Mouse (Mus musculus) gastrocnemius, postnatal 10 days (tissue): ENCODE measurements around the gene Tbc1d5. TPM values are rescaled to one million over a fixed set of nuclear protein-coding genes. Genes with fewer than 3 reads are reported as not detected.
"Not testable (repeated sequence)": the region's sequence is repeated elsewhere in the genome, so short reads cannot be mapped to it uniquely, and the experiment has no call there.

Experiments
- DNase-seq: peaks from one replicate; pipeline ENCODE4 v3.0.0; 2021; ENCODE audit warnings: mixed read lengths
- total RNA-seq, 2 experiments: library from RNA; stranded (reverse); gene quantifications; 2 replicates each; pipeline ENCODE4 v1.2.3; 2021

Tbc1d5 gene
- total RNA-seq, 2 experiments from 2014 or later = 8.2 to 12.1 TPM

- no peak for DNase-seq
Observed at GRCm38 (mm10) chr17:50741386-50741785, 437.8 kb downstream of the Tbc1d5 start.

- DNase-seq = no peak
Observed at GRCm38 (mm10) chr17:50740804-50741203, 438.3 kb downstream of the Tbc1d5 start.

DNA sequence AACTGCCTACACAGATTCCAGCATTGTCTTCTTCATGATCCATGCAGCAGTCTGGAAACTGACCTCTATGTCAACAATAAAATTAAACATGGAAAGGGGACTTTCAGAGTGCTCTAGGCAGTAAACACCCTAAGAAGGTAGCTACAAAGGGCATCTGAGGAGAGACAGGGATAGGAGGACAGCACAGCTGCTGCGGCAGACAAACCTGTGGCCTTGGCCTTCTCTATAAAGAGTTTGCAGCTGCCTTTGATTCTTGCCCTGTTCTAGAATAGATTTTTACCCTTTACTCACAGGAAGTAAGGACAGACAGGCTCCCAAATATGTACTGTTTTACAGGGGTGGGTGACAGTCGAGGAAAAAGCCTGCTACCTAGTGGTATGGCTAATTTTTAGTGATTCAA is 440.7 kb downstream of the Tbc1d5 start:
- DNase-seq = no peak

DNA sequence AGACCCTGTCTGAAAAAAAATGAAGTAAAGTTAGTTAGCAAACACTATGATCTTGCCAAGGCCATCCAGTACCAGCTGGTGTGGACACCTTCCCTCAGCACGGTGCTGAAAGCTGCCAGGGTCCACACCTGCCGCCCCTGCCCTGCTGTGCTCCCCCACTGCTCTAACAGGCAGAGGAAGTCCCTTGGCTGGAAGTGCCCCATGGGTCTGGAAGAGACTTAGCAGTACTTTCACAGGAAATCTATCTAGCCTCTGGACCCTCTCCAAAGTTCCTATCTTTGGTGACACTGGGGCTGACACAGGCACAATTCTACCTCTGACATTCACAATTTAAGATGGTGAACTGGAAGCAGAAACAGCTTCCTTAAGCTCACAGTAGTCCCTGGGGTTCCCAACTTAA is 442.1 kb downstream of the Tbc1d5 start:
- DNase-seq = no peak

- peak; percentile 40 for DNase-seq
Observed at GRCm38 (mm10) chr17:50735955-50736533, 443.1 kb downstream of the Tbc1d5 start.

- no peak for DNase-seq
Observed at GRCm38 (mm10) chr17:50735382-50735954, 443.7 kb downstream of the Tbc1d5 start.

- DNase-seq = no peak
Observed at GRCm38 (mm10) chr17:50734781-50735180, 444.4 kb downstream of the Tbc1d5 start.

- DNase-seq = no peak
Observed at GRCm38 (mm10) chr17:50733390-50733789, 445.8 kb downstream of the Tbc1d5 start.

GRCm38 (mm10) chr17:50731876-50732275 is 447.3 kb downstream of the Tbc1d5 start:
- no peak for DNase-seq

GRCm38 (mm10) chr17:50730896-50731295 is 448.3 kb downstream of the Tbc1d5 start:
- no peak for DNase-seq

DNA sequence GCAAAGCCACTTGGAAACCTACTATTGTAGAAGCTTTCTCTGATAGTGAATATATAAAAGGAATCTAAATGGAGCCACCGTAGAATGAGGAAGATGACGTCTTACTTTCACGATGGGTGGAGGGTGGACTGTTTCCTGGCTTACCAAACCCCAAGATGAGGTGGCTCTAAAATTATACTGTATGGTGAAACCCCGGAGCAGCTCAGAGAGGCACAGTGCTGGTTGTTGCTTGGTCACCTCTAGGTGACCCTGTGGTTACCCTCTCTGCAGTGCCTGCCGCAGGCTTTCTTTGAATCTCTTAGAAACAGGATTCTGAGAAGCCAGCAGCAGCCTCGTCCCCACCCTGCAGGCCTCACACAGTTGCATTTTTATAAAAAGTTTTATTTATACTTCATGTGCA is 449.6 kb downstream of the Tbc1d5 start:
- DNase-seq = no peak

GRCm38 (mm10) chr17:50729031-50729430 is 450.1 kb downstream of the Tbc1d5 start:
- no peak for DNase-seq

GRCm38 (mm10) chr17:50726265-50726664 is 452.9 kb downstream of the Tbc1d5 start:
- DNase-seq = no peak

DNA sequence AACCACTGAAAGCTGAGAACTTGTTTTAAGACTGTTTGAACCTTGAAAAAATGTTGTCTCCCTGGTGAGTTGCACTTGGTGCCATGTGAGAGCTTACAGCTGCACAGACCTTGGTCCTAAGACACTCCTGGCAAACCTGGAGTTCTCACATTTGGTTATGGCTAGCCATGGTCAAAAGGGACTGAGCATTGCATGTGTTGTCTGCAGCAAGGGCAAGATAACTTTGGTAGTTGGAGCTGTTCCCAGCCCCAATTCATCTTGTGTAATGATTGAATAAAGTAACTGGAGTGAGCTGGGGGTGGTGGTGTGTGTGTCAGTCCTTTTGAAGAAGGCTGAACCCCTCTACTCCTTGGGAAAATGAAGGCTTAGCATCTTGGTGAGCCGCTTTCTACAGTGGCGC is 454.8 kb downstream of the Tbc1d5 start:
- DNase-seq = no peak

- no peak for DNase-seq
Observed at GRCm38 (mm10) chr17:50717586-50717985, 461.6 kb downstream of the Tbc1d5 start.

DNA sequence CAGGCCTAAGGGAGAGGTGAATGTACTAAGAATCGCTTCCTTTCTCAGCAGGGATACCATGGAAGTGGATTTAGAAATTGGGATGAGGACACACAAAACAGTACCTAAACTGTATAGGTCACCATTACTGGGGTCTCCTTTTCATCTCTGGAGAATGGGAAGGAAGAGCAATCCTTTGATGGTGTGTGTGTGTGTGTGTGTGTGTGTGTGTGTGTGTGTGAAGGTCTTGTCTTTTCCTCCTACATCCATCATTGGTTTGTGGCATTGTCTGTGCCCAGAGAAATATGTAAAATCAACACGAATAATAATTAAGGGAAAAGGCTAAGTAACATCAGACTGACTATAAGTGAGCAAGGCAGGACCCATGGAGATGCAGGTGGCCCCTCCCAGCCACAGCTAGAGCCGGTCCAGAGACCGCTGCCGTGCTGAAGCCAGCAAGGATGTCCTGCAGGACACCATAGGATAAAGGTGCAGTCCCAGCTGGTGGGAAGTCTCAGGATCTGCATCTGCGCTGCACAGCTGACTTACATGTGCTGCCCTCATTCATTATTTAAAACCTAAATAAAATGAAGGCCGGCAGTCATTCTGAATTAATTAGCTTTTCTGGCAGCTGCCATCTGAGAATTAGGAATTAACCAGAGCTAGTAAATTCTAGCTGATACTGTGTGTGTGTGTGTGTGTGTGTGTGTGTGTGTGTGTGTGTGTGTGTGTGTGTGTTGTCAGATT is 468.5 kb downstream of the Tbc1d5 start:
- DNase-seq = no peak

GRCm38 (mm10) chr17:50698410-50698809 is 480.7 kb downstream of the Tbc1d5 start:
- DNase-seq = not testable (repeated sequence)

GRCm38 (mm10) chr17:50688135-50688534 is 491.0 kb downstream of the Tbc1d5 start:
- DNase-seq = no peak

DNA sequence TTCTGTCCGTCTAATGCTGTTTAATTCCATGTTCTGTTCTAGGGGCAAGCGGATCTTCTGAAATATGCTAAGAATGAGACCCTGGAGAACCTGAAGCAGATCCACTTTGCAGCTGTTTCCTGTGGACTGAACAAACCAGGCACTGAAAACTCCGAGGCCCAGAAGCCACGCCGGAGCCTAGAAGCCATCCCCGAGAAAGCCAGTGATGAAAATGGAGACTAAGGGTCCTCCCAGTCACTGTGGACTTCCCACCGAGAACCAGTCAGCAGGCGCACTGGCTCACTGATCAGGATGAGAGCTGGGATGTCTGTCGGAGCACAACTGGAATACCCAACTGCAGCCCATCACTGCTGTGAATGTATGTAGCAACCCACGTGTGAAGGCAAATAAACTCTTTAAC is 491.5 kb downstream of the Tbc1d5 start:
- DNase-seq = no peak

GRCm38 (mm10) chr17:50684960-50685645 is 494.0 kb downstream of the Tbc1d5 start:
- DNase-seq = no peak
